Mouse (Mus musculus): ENCODE measurements around the gene Ndufs1. TPM values are rescaled to one million over a fixed set of nuclear protein-coding genes. Genes with fewer than 3 reads are reported as not detected.

Gene Ndufs1
- total RNA-seq, 2 experiments from 2014 or later = 328 to 405 TPM

Small RNAs within 50 kb of the gene (microRNA-seq; reads per million reads assigned to microRNA genes)
- 0 reads per million in 2 experiments for gene Gm24557
- 0 reads per million in 2 experiments for gene Gm27512

Other genes starting within 250 kb of the Ndufs1 start
- 10 to 100 TPM; 12.8 to 14.2 TPM for gene Ino80d, start 62.2 kb downstream of the Ndufs1 start, total RNA-seq (2021)
- gene Eef1b2, start within 50 bp of the Ndufs1 start, total RNA-seq (2021) = 100 to 1,000 TPM; 386 to 417 TPM
- gene Gpr1, start 37.7 kb upstream of the Ndufs1 start, total RNA-seq (2021) = under 1 TPM; 0.53 to 0.69 TPM
- 10 to 100 TPM; 10.1 to 14.1 TPM for gene Zdbf2, start 96.4 kb upstream of the Ndufs1 start, total RNA-seq (2021)

Data from gastrocnemius, postnatal 14 days (tissue).